Mouse (Mus musculus): Measurements from ENCODE around the gene H2-Aa. TPM values are rescaled to one million over a fixed set of nuclear protein-coding genes. Genes with fewer than 3 reads are reported as not detected.
A peak's percentile ranks its signal among the peaks of the same experiment; 100 is the strongest.

H2-Aa gene
- total and polyA plus RNA-seq, 3 experiments: 26.8 to 141 (median 38.4) TPM

- Histone ChIP-seq H3K4me3 (no peak overlapping the region), H3K79me2 (replicated peaks; ENCODE audit: control insufficient read depth, insufficient read depth, low read length) (no peaks in the 10 kb centered on the region), H3K9ac (ENCODE audit: low read depth, low read length) (no peak overlapping the region), H3K4me1 (ENCODE audit: control insufficient read depth, insufficient read depth, low read length) (no peaks in the 10 kb centered on the region), H3K36me3 (ENCODE audit: control insufficient read depth, insufficient read depth, low read length) (no peaks in the 10 kb centered on the region), H3K27ac (no peak overlapping the region), H3K27me3 (ENCODE audit: control insufficient read depth, insufficient read depth, low read length) (no peaks in the 10 kb centered on the region)
- WGBS: 55% methylated on average over 1 of the region's 1 CpGs
- intact Hi-C loops (cut with DNase I): no loop called here
- TF ChIP-seq CTCF (IDR thresholded peaks at IDR 0.05) (no peak), POLR2A (IDR thresholded peaks at IDR 0.05; ENCODE audit: insufficient read depth, low read depth, low read length) (no peak), EP300 (IDR thresholded peaks at IDR 0.05; ENCODE audit: insufficient read depth, low read depth, low read length) (no peak)
- DNase-seq: no peak
These were observed 7.1 kb downstream of the H2-Aa start for GRCm38 (mm10) chr17:34280499-34281038.

- Histone ChIP-seq H3K27ac (no peak overlapping the region), H3K4me3 (no peak overlapping the region), H3K36me3 (ENCODE audit: control insufficient read depth, insufficient read depth, low read length) (no peaks in the 10 kb centered on the region), H3K4me1 (ENCODE audit: control insufficient read depth, insufficient read depth, low read length) (no peaks in the 10 kb centered on the region), H3K79me2 (replicated peaks; ENCODE audit: control insufficient read depth, insufficient read depth, low read length) (no peaks in the 10 kb centered on the region), H3K27me3 (ENCODE audit: control insufficient read depth, insufficient read depth, low read length) (no peaks in the 10 kb centered on the region), H3K9ac (ENCODE audit: low read depth, low read length) (no peak overlapping the region)
- WGBS: 87% methylated on average over 1 of the region's 1 CpGs
- intact Hi-C loops (cut with DNase I): no loop called here
- TF ChIP-seq CTCF (IDR thresholded peaks at IDR 0.05) (0 out of 2 replicates have a peak, but pooled peaks have one; percentile 5), EP300 (IDR thresholded peaks at IDR 0.05; ENCODE audit: insufficient read depth, low read depth, low read length) (no peak)
- no peak for DNase-seq
These were observed 15.5 kb downstream of the H2-Aa start for GRCm38 (mm10) chr17:34272102-34272501.

- DNase-seq: no peak
- Histone ChIP-seq H3K9ac (ENCODE audit: low read depth, low read length) (no peak overlapping the region), H3K79me2 (replicated peaks; ENCODE audit: control insufficient read depth, insufficient read depth, low read length) (no peaks in the 10 kb centered on the region), H3K4me3 (no peak overlapping the region), H3K27ac (no peak overlapping the region), H3K4me1 (ENCODE audit: control insufficient read depth, insufficient read depth, low read length) (no peaks in the 10 kb centered on the region), H3K36me3 (ENCODE audit: control insufficient read depth, insufficient read depth, low read length) (no peaks in the 10 kb centered on the region), H3K27me3 (ENCODE audit: control insufficient read depth, insufficient read depth, low read length) (no peaks in the 10 kb centered on the region)
- intact Hi-C loops (cut with DNase I): no loop called here
- WGBS: 58% methylated on average over 2 of the region's 2 CpGs
- TF ChIP-seq CTCF (IDR thresholded peaks at IDR 0.05) (no peak), EP300 (IDR thresholded peaks at IDR 0.05; ENCODE audit: insufficient read depth, low read depth, low read length) (no peak), POLR2A (IDR thresholded peaks at IDR 0.05; ENCODE audit: insufficient read depth, low read depth, low read length) (no peak)
These were observed 16.7 kb downstream of the H2-Aa start for GRCm38 (mm10) chr17:34270940-34271339.

- H3K27ac ChIP-seq: no peak overlapping the region
- no peaks in the 10 kb centered on the region for H3K36me3 ChIP-seq (ENCODE audit: control insufficient read depth, insufficient read depth, low read length)
- peaks cover 1% of the 10 kb centered on the region; the same call in 1 of the 2 replicates for H3K27me3 ChIP-seq (ENCODE audit: control insufficient read depth, insufficient read depth, low read length)
- no peaks in the 10 kb centered on the region for H3K4me1 ChIP-seq (ENCODE audit: control insufficient read depth, insufficient read depth, low read length)
- H3K4me3 ChIP-seq: no peak overlapping the region
- TF ChIP-seq EP300 (IDR thresholded peaks at IDR 0.05; ENCODE audit: insufficient read depth, low read depth, low read length) (no peak), CTCF (IDR thresholded peaks at IDR 0.05) (no peak), POLR2A (IDR thresholded peaks at IDR 0.05; ENCODE audit: insufficient read depth, low read depth, low read length) (no peak)
- WGBS: 85% methylated on average over 2 of the region's 2 CpGs
- no peaks in the 10 kb centered on the region for H3K79me2 ChIP-seq (replicated peaks; ENCODE audit: control insufficient read depth, insufficient read depth, low read length)
- no peak for DNase-seq
- intact Hi-C loops (cut with DNase I): no loop called here
- no peak overlapping the region for H3K9ac ChIP-seq (ENCODE audit: low read depth, low read length)
These were observed 17.4 kb downstream of the H2-Aa start for GRCm38 (mm10) chr17:34270230-34270629.

DNA sequence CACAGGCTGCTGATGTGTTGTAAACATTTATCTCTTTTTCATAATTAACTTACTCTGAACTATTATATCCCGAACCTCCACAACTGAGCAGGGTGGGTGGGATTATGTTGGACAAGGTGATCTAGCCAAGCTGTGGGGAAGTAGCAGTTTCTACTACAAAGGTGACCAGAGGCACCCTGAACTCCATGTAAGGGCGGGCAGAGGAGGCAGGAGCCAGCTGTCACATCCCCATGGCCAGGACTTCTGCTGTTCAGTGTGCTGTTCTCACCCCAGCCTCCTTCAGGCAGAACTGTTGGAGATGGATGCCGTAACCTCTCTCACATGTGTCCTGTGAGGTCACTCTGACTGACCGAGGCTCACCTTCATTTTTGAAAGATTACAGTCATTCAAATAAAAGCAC is 17.8 kb downstream of the H2-Aa start:
- intact Hi-C loops (cut with DNase I): no loop called here
- no peaks in the 10 kb centered on the region for H3K79me2 ChIP-seq (replicated peaks; ENCODE audit: control insufficient read depth, insufficient read depth, low read length)
- no peak overlapping the region for H3K27ac ChIP-seq
- H3K4me1 ChIP-seq (ENCODE audit: control insufficient read depth, insufficient read depth, low read length): no peaks in the 10 kb centered on the region
- TF ChIP-seq POLR2A (IDR thresholded peaks at IDR 0.05; ENCODE audit: insufficient read depth, low read depth, low read length) (no peak), CTCF (IDR thresholded peaks at IDR 0.05) (no peak), EP300 (IDR thresholded peaks at IDR 0.05; ENCODE audit: insufficient read depth, low read depth, low read length) (no peak)
- no peak overlapping the region for H3K4me3 ChIP-seq
- 67% methylated on average over 4 of the region's 4 CpGs for WGBS
- H3K36me3 ChIP-seq (ENCODE audit: control insufficient read depth, insufficient read depth, low read length): no peaks in the 10 kb centered on the region
- H3K9ac ChIP-seq (ENCODE audit: low read depth, low read length): no peak overlapping the region
- H3K27me3 ChIP-seq (ENCODE audit: control insufficient read depth, insufficient read depth, low read length): peaks cover 5% of the 10 kb centered on the region
- DNase-seq: no peak

DNA sequence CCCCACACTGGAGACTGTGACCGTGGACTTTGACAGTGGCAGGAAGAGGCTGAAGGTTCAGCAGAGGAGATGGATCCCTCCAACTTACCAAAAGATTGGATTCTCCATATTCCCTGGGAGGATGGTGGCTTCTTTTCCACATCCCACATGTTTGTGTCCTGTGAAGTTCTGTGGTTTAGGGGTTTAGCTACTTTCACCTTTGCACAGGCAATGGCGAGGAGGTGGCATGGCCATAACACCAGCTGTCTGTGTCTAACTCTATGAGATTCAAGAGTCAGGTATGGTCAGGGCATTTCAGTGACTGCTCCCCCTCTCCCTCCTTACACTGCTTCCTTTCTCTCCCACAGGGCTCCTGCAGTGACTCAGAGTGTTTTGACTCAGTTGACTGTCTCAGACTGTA is 18.9 kb downstream of the H2-Aa start:
- intact Hi-C loops (cut with DNase I): no loop called here
- no peaks in the 10 kb centered on the region for H3K79me2 ChIP-seq (replicated peaks; ENCODE audit: control insufficient read depth, insufficient read depth, low read length)
- TF ChIP-seq CTCF (IDR thresholded peaks at IDR 0.05) (no peak), EP300 (IDR thresholded peaks at IDR 0.05; ENCODE audit: insufficient read depth, low read depth, low read length) (no peak), POLR2A (IDR thresholded peaks at IDR 0.05; ENCODE audit: insufficient read depth, low read depth, low read length) (no peak)
- H3K4me3 ChIP-seq: no peak overlapping the region
- H3K27ac ChIP-seq: no peak overlapping the region
- 85% methylated on average over 2 of the region's 2 CpGs for WGBS
- no peaks in the 10 kb centered on the region for H3K36me3 ChIP-seq (ENCODE audit: control insufficient read depth, insufficient read depth, low read length)
- 0 out of 2 replicates have a peak, but pooled peaks cover 3% of the 10 kb centered on the region for H3K4me1 ChIP-seq (ENCODE audit: control insufficient read depth, insufficient read depth, low read length)
- H3K9ac ChIP-seq (ENCODE audit: low read depth, low read length): no peak overlapping the region
- no peak for DNase-seq
- H3K27me3 ChIP-seq (ENCODE audit: control insufficient read depth, insufficient read depth, low read length): peaks cover 12% of the 10 kb centered on the region
